Mouse (Mus musculus) hindbrain, embryonic 15.5 days (tissue): ENCODE results near the gene Helt. TPM values are rescaled to one million over a fixed set of nuclear protein-coding genes. Genes with fewer than 3 reads are reported as not detected.
A peak's percentile ranks its signal among the peaks of the same experiment; 100 is the strongest.

Source experiments
- ATAC-seq: fragments of 200-750 bp; cut with Nextera tagmentation; 2 replicates; pipeline ENCODE4 v1.8.0; 2017; ENCODE audit warnings: low read depth, moderate number of reproducible peaks, moderate TSS enrichment; ENCODE audit not compliant: low FRiP score
- H3K27ac ChIP-seq: fragments of 300-500 bp; sonication (generic); replicated peaks from 2 replicates; pipeline ENCODE4 v1.5.1; 2015; ENCODE audit warnings: mild to moderate bottlenecking, inconsistent platforms
- H3K27me3 ChIP-seq: fragments of 300-500 bp; sonication (generic); 2 replicates; pipeline ENCODE4 v1.6.1; 2015; ENCODE audit warnings: control low read depth, inconsistent platforms
- H3K36me3 ChIP-seq: fragments of 300-500 bp; sonication (generic); 2 replicates; pipeline ENCODE4 v1.6.1; 2015; ENCODE audit warnings: control low read depth, inconsistent platforms
- H3K4me1 ChIP-seq: fragments of 300-500 bp; sonication (generic); replicated peaks from 2 replicates; pipeline ENCODE4 v1.6.1; 2015; ENCODE audit warnings: control low read depth, inconsistent platforms
- H3K4me2 ChIP-seq: fragments of 300-500 bp; sonication (generic); 2 replicates; pipeline ENCODE4 v1.6.1; 2015; ENCODE audit warnings: moderate library complexity, mild to moderate bottlenecking, inconsistent platforms
- H3K4me3 ChIP-seq: fragments of 300-500 bp; sonication (generic); 2 replicates; pipeline ENCODE4 v1.5.1; 2015; ENCODE audit warnings: mild to moderate bottlenecking, inconsistent platforms
- H3K9ac ChIP-seq: fragments of 300-500 bp; sonication (generic); 2 replicates; pipeline ENCODE4 v1.6.1; 2015; ENCODE audit warnings: inconsistent platforms
- H3K9me3 ChIP-seq: fragments of 300-500 bp; sonication (generic); 2 replicates; pipeline ENCODE4 v1.6.1; 2016; ENCODE audit warnings: control low read depth, inconsistent platforms
- WGBS: fragments of 180-500 bp; shearing (Covaris S2); methylation state at CpG from one replicate; pipeline ENCODE4 v1.1.7; 2015; 5-methylcytosine and 5-hydroxymethylcytosine counted together
- polyA plus RNA-seq: library from polyadenylated mRNA; unstranded; fragments of >200 nt; fragmentation: Nextera tagmentation; extraction: Ambion mirVana; gene quantifications from 2 replicates; pipeline ENCODE4 v1.2.1, GENCODE M21; 2015

Gene Helt
- polyA plus RNA-seq, 1 experiment from 2014 or later: 1.3 TPM

- H3K4me2 ChIP-seq: no peak overlapping the region
- H3K27ac ChIP-seq: no peak overlapping the region
- H3K9me3 ChIP-seq: no peaks in the 10 kb centered on the region
- 65% methylated on average over 5 of the region's 5 CpGs for WGBS
- no peaks in the 10 kb centered on the region for H3K36me3 ChIP-seq
- H3K4me3 ChIP-seq: no peak overlapping the region
- H3K4me1 ChIP-seq: peaks cover 3% of the 10 kb centered on the region; the same call in 1 of the 2 replicates
- ATAC-seq: peak; percentile 56
- H3K27me3 ChIP-seq: no peaks in the 10 kb centered on the region
- H3K9ac ChIP-seq: no peak overlapping the region
These were observed 29.3 kb upstream of the Helt start for GRCm38 (mm10) chr8:46323672-46324191.

GRCm38 (mm10) chr8:46322833-46323232, 28.4 kb upstream of the Helt start:
- H3K4me3 ChIP-seq: no peak overlapping the region
- no peaks in the 10 kb centered on the region for H3K9me3 ChIP-seq
- H3K4me2 ChIP-seq: no peak overlapping the region
- H3K4me1 ChIP-seq: peaks cover 3% of the 10 kb centered on the region; the same call in 1 of the 2 replicates
- H3K27me3 ChIP-seq: no peaks in the 10 kb centered on the region
- no peak for ATAC-seq
- no peak overlapping the region for H3K9ac ChIP-seq
- 70% methylated on average over 2 of the region's 2 CpGs for WGBS
- no peak overlapping the region for H3K27ac ChIP-seq
- no peaks in the 10 kb centered on the region for H3K36me3 ChIP-seq

- no peak overlapping the region for H3K27ac ChIP-seq
- WGBS: 97% methylated on average over 4 of the region's 4 CpGs
- no peak overlapping the region for H3K4me3 ChIP-seq
- H3K36me3 ChIP-seq: no peaks in the 10 kb centered on the region
- no peaks in the 10 kb centered on the region for H3K9me3 ChIP-seq
- no peak overlapping the region for H3K4me2 ChIP-seq
- peaks cover 3% of the 10 kb centered on the region; the same call in 1 of the 2 replicates for H3K4me1 ChIP-seq
- H3K27me3 ChIP-seq: no peaks in the 10 kb centered on the region
- H3K9ac ChIP-seq: no peak overlapping the region
- ATAC-seq: no peak
These were observed 27.9 kb upstream of the Helt start for GRCm38 (mm10) chr8:46322421-46322820.

- H3K4me3 ChIP-seq: no peak overlapping the region
- no peak overlapping the region for H3K9ac ChIP-seq
- WGBS: 95% methylated on average over 5 of the region's 5 CpGs
- H3K27ac ChIP-seq: no peak overlapping the region
- H3K36me3 ChIP-seq: no peaks in the 10 kb centered on the region
- no peak for ATAC-seq
- no peaks in the 10 kb centered on the region for H3K27me3 ChIP-seq
- no peaks in the 10 kb centered on the region for H3K9me3 ChIP-seq
- no peak overlapping the region for H3K4me2 ChIP-seq
- H3K4me1 ChIP-seq: peaks cover 1% of the 10 kb centered on the region; the same call in 1 of the 2 replicates
These were observed 24.3 kb upstream of the Helt start for GRCm38 (mm10) chr8:46318802-46319201.

- Histone ChIP-seq H3K9me3 (no peaks in the 10 kb centered on the region), H3K4me2 (no peak overlapping the region), H3K9ac (no peak overlapping the region), H3K36me3 (no peaks in the 10 kb centered on the region), H3K27me3 (no peaks in the 10 kb centered on the region), H3K4me3 (no peak overlapping the region), H3K27ac (no peak overlapping the region), H3K4me1 (no peaks in the 10 kb centered on the region)
- no peak for ATAC-seq
- 47% methylated on average over 7 of the region's 7 CpGs for WGBS
These were observed 22.7 kb upstream of the Helt start for GRCm38 (mm10) chr8:46317161-46317560.

GRCm38 (mm10) chr8:46313798-46314197, 19.3 kb upstream of the Helt start:
- 89% methylated on average over 3 of the region's 3 CpGs for WGBS
- Histone ChIP-seq H3K9me3 (no peaks in the 10 kb centered on the region), H3K9ac (no peak overlapping the region), H3K4me1 (no peaks in the 10 kb centered on the region), H3K4me2 (no peak overlapping the region), H3K27me3 (0 out of 2 replicates have a peak, but pooled peaks cover 3% of the 10 kb centered on the region), H3K36me3 (no peaks in the 10 kb centered on the region), H3K4me3 (no peak overlapping the region), H3K27ac (no peak overlapping the region)
- no peak for ATAC-seq

- no peaks in the 10 kb centered on the region for H3K4me1 ChIP-seq
- no peak overlapping the region for H3K9ac ChIP-seq
- 11% methylated on average over 10 of the region's 10 CpGs for WGBS
- H3K9me3 ChIP-seq: no peaks in the 10 kb centered on the region
- H3K27me3 ChIP-seq: 0 out of 2 replicates have a peak, but pooled peaks cover 3% of the 10 kb centered on the region
- H3K27ac ChIP-seq: no peak overlapping the region
- no peak for ATAC-seq
- H3K36me3 ChIP-seq: no peaks in the 10 kb centered on the region
- no peak overlapping the region for H3K4me3 ChIP-seq
- H3K4me2 ChIP-seq: no peak overlapping the region
These were observed 16.7 kb upstream of the Helt start for GRCm38 (mm10) chr8:46311159-46311558.

- no peak overlapping the region for H3K27ac ChIP-seq
- H3K27me3 ChIP-seq: 0 out of 2 replicates have a peak, but pooled peaks cover 3% of the 10 kb centered on the region
- H3K9ac ChIP-seq: no peak overlapping the region
- 82% methylated on average over 2 of the region's 2 CpGs for WGBS
- no peak overlapping the region for H3K4me2 ChIP-seq
- H3K4me3 ChIP-seq: no peak overlapping the region
- H3K36me3 ChIP-seq: no peaks in the 10 kb centered on the region
- H3K4me1 ChIP-seq: no peaks in the 10 kb centered on the region
- ATAC-seq: no peak
- no peaks in the 10 kb centered on the region for H3K9me3 ChIP-seq
These were observed 13.7 kb upstream of the Helt start for GRCm38 (mm10) chr8:46308189-46308588.

- no peak overlapping the region for H3K27ac ChIP-seq
- no peaks in the 10 kb centered on the region for H3K36me3 ChIP-seq
- peak; percentile 19; the same call in 1 of the 2 replicates for ATAC-seq
- H3K4me2 ChIP-seq: no peak overlapping the region
- 7% methylated on average over 9 of the region's 9 CpGs for WGBS
- H3K4me3 ChIP-seq: no peak overlapping the region
- H3K27me3 ChIP-seq: 0 out of 2 replicates have a peak, but pooled peaks cover 3% of the 10 kb centered on the region
- no peaks in the 10 kb centered on the region for H3K9me3 ChIP-seq
- no peaks in the 10 kb centered on the region for H3K4me1 ChIP-seq
- no peak overlapping the region for H3K9ac ChIP-seq
These were observed 11.4 kb upstream of the Helt start for GRCm38 (mm10) chr8:46305733-46306349.

GRCm38 (mm10) chr8:46302121-46302520, 7.7 kb upstream of the Helt start:
- Histone ChIP-seq H3K9me3 (no peaks in the 10 kb centered on the region), H3K4me1 (no peaks in the 10 kb centered on the region), H3K4me3 (no peak overlapping the region), H3K9ac (no peak overlapping the region), H3K4me2 (no peak overlapping the region), H3K27me3 (peaks cover 9% of the 10 kb centered on the region; the same call in 1 of the 2 replicates), H3K27ac (no peak overlapping the region), H3K36me3 (no peaks in the 10 kb centered on the region)
- 92% methylated on average over 9 of the region's 9 CpGs for WGBS
- ATAC-seq: no peak

GRCm38 (mm10) chr8:46298847-46299246, 4.4 kb upstream of the Helt start:
- H3K4me2 ChIP-seq: no peak overlapping the region
- no peak overlapping the region for H3K9ac ChIP-seq
- whole genome bisulfite sequencing: 28% methylated on average over 7 of the region's 7 CpGs
- H3K9me3 ChIP-seq: no peaks in the 10 kb centered on the region
- no peak overlapping the region for H3K4me3 ChIP-seq
- no peak overlapping the region for H3K27ac ChIP-seq
- H3K36me3 ChIP-seq: no peaks in the 10 kb centered on the region
- peaks cover 8% of the 10 kb centered on the region for H3K4me1 ChIP-seq
- ATAC-seq: no peak
- H3K27me3 ChIP-seq: peaks cover 42% of the 10 kb centered on the region

- 2% methylated on average over 11 of the region's 11 CpGs for WGBS
- ATAC-seq: no peak
- no peak overlapping the region for H3K27ac ChIP-seq
These were observed 2.1 kb upstream of the Helt start for GRCm38 (mm10) chr8:46296551-46296950.

More at GRCm38 (mm10) chr8:46296551-46296950, 2.1 kb upstream of the Helt start:
- Histone ChIP-seq H3K9me3 (no peaks in the 10 kb centered on the region), H3K4me3 (no peak overlapping the region), H3K4me1 (peaks cover 15% of the 10 kb centered on the region), H3K36me3 (no peaks in the 10 kb centered on the region), H3K27me3 (peaks cover 63% of the 10 kb centered on the region), H3K4me2 (no peak overlapping the region), H3K9ac (no peak overlapping the region)
